Mouse (Mus musculus): Measurements from ENCODE around the gene Scyl2. TPM values are rescaled to one million over a fixed set of nuclear protein-coding genes. Genes with fewer than 3 reads are reported as not detected.
"Not testable (repeated sequence)": the region's sequence is repeated elsewhere in the genome, so short reads cannot be mapped to it uniquely, and the experiment has no call there.

The Scyl2 gene
- polyA plus RNA-seq (2012; rRNA removed) = 26.2 and 27.9 TPM in 2 replicates

- DNase-seq (ENCODE audit: low spot score) = peak; percentile 89
These were observed at the start of gene Scyl2 for GRCm38 (mm10) chr10:89686139-89686808. TSS of gene Scyl2 (minus strand) at chr10:89686285.

DNA sequence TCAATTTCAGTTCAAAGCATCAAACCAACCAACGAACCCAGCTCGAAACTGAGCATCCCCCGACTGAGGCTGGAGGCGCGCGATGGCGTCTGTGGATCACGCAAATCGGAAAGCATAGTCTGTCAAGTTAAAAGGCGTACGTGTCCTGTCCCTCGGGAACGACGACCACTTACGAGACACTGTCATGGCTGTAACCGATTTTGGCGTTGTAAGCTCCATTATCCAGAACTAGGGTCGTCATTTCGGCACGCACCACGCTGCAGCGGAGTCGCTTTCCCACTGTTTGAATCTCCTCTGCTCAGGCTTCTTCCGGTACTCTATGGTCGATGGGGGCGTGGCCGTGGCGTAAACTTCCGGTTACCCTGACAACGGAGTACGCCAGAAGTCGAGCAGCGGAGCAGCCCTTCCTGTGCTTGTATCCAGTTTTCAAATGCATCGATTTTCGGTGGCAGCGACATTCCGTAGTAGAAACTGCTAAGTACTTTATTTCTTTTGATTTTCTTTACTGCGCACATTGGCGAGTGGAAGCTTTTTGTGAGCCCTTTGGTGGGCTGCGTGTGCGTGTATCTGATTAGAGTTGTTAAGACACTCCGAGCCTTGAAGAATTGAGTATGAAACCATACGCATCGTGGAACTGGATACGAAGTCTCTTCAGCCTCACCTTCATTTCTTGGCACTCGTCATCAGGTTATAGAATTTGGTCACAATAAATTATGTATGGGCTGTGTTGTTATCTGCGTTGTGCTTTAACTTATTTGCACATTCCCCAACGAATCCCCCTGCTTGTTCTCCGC lies 46.1 kb upstream of the Scyl2 start, which contains the start of gene Actr6:
Gene Actr6 (minus strand): TSS at position 295 of the 794 bp plus-strand sequence.
- DNase-seq (ENCODE audit: low spot score) = peak; percentile 70

- DNase-seq (ENCODE audit: low spot score) = no peak
These were observed 45.3 kb upstream of the Scyl2 start for GRCm38 (mm10) chr10:89731341-89731740.

DNA sequence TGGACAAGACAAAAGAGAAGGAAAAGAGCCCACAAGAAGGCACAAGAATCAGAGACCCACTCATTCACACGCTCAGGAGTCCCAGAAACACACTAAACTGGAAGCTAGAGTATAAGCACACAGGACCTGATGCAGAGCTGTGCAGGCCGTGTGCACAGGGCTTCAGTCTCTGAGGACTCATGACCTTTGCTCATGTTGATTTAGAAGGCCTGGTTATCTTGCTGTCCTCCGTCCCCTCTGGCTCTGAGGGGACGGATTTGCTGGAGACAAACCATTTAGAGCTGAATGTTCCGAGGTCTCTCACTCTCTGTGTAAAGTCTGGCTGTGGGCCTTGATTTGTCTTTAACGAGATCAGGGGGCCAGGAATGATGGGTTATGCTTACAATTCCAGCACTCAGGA lies 44.3 kb upstream of the Scyl2 start:
- no peak for DNase-seq (ENCODE audit: low spot score)

- no peak for DNase-seq (ENCODE audit: low spot score)
These were observed 36.4 kb upstream of the Scyl2 start for GRCm38 (mm10) chr10:89722247-89723195.

DNA sequence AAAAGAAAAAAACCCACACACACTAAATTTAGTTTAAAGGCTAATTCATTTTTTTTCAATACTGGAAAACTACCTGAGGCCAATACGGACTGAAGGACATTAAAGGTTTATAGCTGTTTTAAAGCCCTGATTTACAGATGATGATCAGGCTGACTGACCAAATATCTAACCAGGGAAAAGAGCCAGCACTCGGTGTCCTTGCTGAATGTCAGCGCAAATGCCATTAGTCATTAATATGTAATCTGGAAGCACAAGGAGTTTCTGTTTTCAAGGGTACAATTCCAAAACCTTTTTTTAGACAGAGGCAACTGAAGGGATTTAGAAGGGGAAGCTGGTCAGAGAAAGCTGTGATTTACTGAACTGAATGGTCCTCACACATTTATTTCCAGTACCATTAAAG lies 34.7 kb upstream of the Scyl2 start:
- no peak for DNase-seq (ENCODE audit: low spot score)

DNA sequence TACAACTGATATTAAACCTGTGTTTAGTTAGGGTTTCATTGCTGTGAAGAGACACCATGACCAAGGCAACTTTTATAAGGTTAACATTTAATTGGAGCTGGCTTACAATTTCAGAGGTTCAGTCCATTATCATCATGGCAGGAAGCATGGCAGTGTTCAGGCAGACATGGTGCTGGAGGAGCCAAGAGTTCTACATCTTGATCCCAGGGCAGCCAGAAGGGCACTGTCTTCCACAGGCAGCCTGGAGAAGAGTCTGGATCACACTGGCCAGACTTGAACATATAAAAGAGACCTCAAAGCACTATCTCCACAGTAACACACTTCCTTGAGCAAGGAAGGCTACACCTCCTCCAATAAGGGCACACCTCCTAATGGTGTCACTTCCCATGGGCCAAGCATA lies 34.2 kb upstream of the Scyl2 start:
- no peak for DNase-seq (ENCODE audit: low spot score)

DNA sequence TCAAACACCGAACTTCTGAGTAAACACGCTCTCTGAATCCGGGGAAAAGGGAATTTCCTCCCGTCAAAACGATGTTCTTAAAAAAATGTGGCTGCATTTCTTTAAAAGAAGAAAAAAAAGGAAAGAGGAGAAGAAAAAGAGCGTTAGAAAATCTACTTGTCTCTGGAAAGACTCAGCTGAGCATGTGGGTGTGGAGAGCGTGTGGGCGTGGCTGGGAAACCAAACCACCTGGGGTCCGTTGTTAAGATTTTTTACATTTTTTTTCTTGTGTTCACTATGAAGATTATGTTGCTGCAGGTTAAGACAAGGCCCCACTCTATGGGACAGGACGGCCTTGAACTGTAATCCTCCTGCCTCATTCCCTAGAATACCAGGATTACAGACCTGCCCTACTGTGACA lies 28.8 kb upstream of the Scyl2 start:
- DNase-seq (ENCODE audit: low spot score) = no peak

GRCm38 (mm10) chr10:89708720-89709119 lies 22.6 kb upstream of the Scyl2 start:
- DNase-seq (ENCODE audit: low spot score) = no peak

DNA sequence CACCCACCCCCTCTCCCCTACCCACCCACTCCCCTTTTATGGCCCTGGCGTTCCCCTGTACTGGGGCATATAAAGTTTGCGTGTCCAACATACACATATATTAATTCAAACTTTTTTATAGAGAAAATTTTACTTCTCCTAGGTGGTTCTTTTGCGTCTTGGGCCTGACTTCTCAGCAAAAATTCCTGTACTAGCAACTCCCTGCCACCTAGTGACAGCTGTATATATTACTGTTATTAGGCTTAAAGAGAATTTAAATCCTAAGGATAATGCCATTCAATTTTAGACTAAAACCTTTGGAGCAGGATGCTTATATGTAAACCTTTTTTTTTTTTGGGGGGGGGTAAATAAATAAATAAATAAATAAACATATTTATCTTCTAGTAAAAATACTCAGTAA lies 21.3 kb upstream of the Scyl2 start:
- DNase-seq (ENCODE audit: low spot score) = no peak

DNA sequence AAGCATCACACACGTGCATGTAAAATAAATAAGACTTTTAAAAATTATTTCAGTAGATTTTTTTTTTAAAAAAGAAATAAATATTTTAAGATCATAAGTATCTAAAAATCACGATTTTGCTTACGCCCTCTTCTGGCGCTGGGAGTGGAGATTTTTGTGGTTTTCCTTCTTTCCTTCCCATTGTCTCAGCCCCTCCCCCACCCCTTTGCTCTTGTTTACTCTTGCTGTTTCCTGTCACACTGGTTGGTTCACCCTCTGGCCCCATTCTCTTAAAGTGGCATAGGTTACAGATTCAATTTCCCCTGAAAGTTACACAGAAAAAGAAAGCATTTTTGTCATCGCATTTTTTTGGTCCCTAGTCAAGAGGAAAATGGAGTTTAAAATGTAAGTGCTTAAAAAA lies 17.0 kb upstream of the Scyl2 start:
- DNase-seq (ENCODE audit: low spot score) = no peak

- no peak for DNase-seq (ENCODE audit: low spot score)
These were observed 11.9 kb upstream of the Scyl2 start for GRCm38 (mm10) chr10:89697956-89698355.

- DNase-seq (ENCODE audit: low spot score) = not testable (repeated sequence)
These were observed 10.2 kb upstream of the Scyl2 start for GRCm38 (mm10) chr10:89696270-89696669.

- DNase-seq (ENCODE audit: low spot score) = no peak
These were observed 9.3 kb upstream of the Scyl2 start for GRCm38 (mm10) chr10:89695194-89695911.

- no peak for DNase-seq (ENCODE audit: low spot score)
These were observed 3.9 kb upstream of the Scyl2 start for GRCm38 (mm10) chr10:89690021-89690420.

DNA sequence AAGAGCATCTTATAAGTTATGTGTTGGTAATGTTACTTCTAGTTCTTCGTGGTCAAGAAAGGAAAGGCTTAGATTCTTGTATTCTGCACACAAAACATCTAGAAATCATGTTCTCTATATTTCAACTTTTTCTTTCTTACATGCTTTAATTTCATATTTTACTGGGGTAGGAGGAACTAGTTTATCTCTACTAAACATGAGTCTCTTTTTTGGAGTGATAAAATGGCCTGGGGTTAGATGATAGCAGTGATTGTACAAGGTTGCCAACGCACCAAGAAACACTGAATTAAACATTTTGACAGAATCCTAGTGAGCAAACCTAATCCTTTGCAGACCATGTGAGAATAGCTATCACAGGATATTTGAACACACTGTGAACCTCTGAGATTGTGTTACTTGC lies 1.4 kb upstream of the Scyl2 start:
- no peak for DNase-seq (ENCODE audit: low spot score)

- DNase-seq (ENCODE audit: low spot score) = no peak
These were observed 520 bp downstream of the Scyl2 start for GRCm38 (mm10) chr10:89685391-89686138.

GRCm38 (mm10) chr10:89682961-89683360 lies 3.1 kb downstream of the Scyl2 start:
- DNase-seq (ENCODE audit: low spot score) = no peak

GRCm38 (mm10) chr10:89682157-89682556 lies 3.9 kb downstream of the Scyl2 start:
- DNase-seq (ENCODE audit: low spot score) = no peak

DNA sequence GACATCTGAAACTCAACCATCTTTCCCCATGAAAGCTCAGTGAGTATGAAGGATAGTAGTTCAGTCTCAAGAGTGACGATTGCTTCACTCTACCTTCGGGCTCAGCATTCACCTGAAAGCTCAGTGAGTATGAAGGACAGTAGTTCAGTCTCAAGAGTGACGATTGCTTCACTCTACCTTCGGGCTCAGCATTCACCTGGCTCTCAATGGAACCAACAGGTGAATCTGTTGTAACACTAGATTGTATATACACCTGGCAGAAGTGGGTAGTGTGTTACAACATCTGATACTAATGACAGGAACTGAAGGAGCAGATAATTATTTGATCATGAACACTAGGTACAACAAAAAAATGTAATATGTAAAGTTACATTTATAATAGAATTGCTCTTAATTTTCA lies 4.4 kb downstream of the Scyl2 start:
- no peak for DNase-seq (ENCODE audit: low spot score)

GRCm38 (mm10) chr10:89680517-89680916 lies 5.6 kb downstream of the Scyl2 start:
- DNase-seq (ENCODE audit: low spot score) = no peak
